Mouse (Mus musculus): Measurements from ENCODE around the gene A4galt. TPM values are rescaled to one million over a fixed set of nuclear protein-coding genes. Genes with fewer than 3 reads are reported as not detected.

The A4galt gene
- polyA plus RNA-seq, 1 experiment from 2014 or later = 1.3 TPM

GRCm38 (mm10) chr15:83223208-83223962 is 28.2 kb downstream of the A4galt start:
- no peaks in the 10 kb centered on the region for H3K36me3 ChIP-seq
- 30% methylated on average over 11 of the region's 11 CpGs for WGBS
- H3K27ac ChIP-seq = peak overlapping the region; percentile 84
- no peaks in the 10 kb centered on the region for H3K27me3 ChIP-seq
- ATAC-seq (ENCODE audit: insufficient number of reproducible peaks, insufficient read depth, low FRiP score, low TSS enrichment) = peak; percentile 86
- no peak overlapping the region for H3K9ac ChIP-seq
- H3K4me2 ChIP-seq (replicated peaks) = 0 out of 2 replicates have a peak overlapping the region, but pooled peaks have one; percentile 21
- H3K4me3 ChIP-seq = no peak overlapping the region
- peaks cover 25% of the 10 kb centered on the region for H3K4me1 ChIP-seq
- H3K9me3 ChIP-seq = no peaks in the 10 kb centered on the region

DNA sequence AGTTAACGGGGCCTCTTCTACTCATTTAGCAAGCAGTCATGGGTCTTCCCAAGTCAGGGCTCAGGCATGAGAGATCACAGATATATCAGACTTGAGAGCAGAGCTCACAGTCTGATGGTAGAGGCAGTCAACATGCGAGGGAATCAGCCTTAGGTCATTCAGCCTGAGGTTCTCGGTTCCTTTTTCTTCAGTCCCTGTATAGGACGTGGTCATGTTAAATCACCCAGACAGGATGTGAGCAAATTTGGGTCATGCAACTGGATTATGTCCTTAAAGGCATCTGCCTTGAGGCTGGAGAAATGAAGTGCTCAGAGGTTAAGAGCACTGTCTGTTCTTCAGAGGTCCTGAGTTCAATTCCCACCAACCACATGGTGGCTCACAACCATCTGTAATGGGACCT is 29.9 kb downstream of the A4galt start:
- no peak overlapping the region for H3K4me3 ChIP-seq
- no peaks in the 10 kb centered on the region for H3K9me3 ChIP-seq
- no peaks in the 10 kb centered on the region for H3K36me3 ChIP-seq
- no peak for ATAC-seq (ENCODE audit: insufficient number of reproducible peaks, insufficient read depth, low FRiP score, low TSS enrichment)
- no peaks in the 10 kb centered on the region for H3K27me3 ChIP-seq
- H3K4me1 ChIP-seq = peaks cover 25% of the 10 kb centered on the region
- no peak overlapping the region for H3K27ac ChIP-seq
- no peak overlapping the region for H3K4me2 ChIP-seq (replicated peaks)
- H3K9ac ChIP-seq = no peak overlapping the region
- 83% methylated on average over 4 of the region's 4 CpGs for WGBS

DNA sequence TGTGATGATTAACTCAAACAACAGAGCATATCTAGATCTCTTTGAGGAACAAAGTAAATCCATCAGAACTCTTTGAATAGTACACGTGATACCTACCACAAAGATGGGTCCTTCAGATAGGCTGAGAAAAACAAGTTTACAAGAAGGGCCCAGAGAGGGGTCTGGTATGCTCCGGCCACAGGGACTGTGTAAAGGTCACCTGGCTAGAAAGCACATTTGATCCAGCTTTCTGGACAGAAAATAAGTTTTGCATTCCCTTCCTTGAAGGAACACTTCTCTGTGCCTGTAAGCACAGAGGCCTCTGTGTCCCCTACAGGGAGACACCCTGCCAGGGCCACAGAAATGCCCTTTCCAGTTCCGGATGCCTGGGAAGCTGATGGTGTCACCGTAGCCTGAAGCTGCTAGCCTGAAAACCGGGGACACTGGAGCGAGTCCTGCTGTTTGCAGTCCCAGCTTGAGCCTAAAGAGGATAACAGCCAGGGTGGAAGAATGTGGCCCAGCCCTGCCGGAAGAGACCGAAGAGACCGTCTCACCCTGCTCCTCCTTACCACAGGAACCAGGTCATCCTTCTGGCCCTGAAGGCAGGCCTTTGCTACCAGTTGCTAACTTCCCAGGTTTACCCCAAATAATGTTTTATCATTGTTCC is 31.1 kb downstream of the A4galt start:
- H3K4me3 ChIP-seq = no peak overlapping the region
- H3K27ac ChIP-seq = no peak overlapping the region
- H3K27me3 ChIP-seq = no peaks in the 10 kb centered on the region
- WGBS = 52% methylated on average over 9 of the region's 9 CpGs
- H3K4me2 ChIP-seq (replicated peaks) = no peak overlapping the region
- H3K9me3 ChIP-seq = no peaks in the 10 kb centered on the region
- peaks cover 32% of the 10 kb centered on the region for H3K4me1 ChIP-seq
- H3K36me3 ChIP-seq = no peaks in the 10 kb centered on the region
- H3K9ac ChIP-seq = no peak overlapping the region
- ATAC-seq (ENCODE audit: insufficient number of reproducible peaks, insufficient read depth, low FRiP score, low TSS enrichment) = no peak

DNA sequence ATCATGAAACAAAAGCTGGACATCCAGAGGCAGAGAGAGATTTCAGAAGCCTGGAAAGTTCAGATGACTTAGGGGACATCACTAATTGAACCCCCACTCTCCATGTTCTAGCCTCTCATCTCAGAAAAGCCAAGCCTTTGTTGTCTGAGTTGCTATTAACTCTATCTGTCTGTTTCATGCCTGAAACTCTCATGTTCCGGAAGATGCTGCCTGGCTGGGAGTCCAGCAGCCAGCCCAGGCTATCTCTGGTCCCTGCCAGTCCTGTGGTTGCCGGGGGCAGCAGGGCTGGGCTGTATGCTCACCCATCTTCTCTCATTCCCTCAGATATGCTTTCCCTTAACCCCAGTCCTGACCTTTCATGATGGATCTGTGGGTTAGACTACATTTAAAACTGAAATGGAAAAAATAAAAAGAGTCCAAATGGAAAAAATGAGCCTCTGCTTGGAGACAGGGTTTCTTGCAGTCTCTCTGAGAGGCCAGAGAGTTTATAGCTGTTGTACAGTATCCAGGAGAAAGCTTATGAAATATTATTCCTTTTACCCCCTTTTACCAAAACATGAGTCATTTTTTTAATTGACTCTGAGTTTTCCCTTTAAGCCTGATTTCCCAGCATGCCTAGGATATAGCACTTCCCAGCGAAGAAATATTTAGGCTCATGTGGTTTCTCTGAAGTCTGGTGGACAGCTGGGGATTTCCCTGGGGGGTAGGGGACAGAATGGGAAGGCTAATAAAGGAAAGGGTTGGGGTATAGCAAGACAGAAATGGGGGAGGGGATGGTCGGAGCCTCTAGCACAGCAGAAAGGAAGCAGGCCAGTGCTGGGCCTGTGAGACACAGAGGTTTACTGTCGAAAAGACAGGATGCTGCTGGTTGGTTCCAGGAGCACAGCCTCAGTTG is 36.0 kb downstream of the A4galt start:
- peak; percentile 77 for ATAC-seq (ENCODE audit: insufficient number of reproducible peaks, insufficient read depth, low FRiP score, low TSS enrichment)
- no peaks in the 10 kb centered on the region for H3K27me3 ChIP-seq
- no peaks in the 10 kb centered on the region for H3K9me3 ChIP-seq
- H3K4me3 ChIP-seq = no peak overlapping the region
- H3K9ac ChIP-seq = no peak overlapping the region
- H3K27ac ChIP-seq = peak overlapping the region; percentile 87
- H3K4me2 ChIP-seq (replicated peaks) = no peak overlapping the region
- 21% methylated on average over 5 of the region's 5 CpGs for WGBS
- no peaks in the 10 kb centered on the region for H3K36me3 ChIP-seq
- H3K4me1 ChIP-seq = peaks cover 11% of the 10 kb centered on the region; the same call in 1 of the 2 replicates

- H3K36me3 ChIP-seq = no peaks in the 10 kb centered on the region
- H3K27ac ChIP-seq = 0 out of 2 replicates have a peak overlapping the region, but pooled peaks have one; percentile 24
- no peak overlapping the region for H3K9ac ChIP-seq
- H3K4me3 ChIP-seq = peak overlapping the region; percentile 27
- peaks cover 17% of the 10 kb centered on the region; the same call in 1 of the 2 replicates for H3K4me1 ChIP-seq
- no peaks in the 10 kb centered on the region for H3K9me3 ChIP-seq
- no peaks in the 10 kb centered on the region for H3K27me3 ChIP-seq
- ATAC-seq (ENCODE audit: insufficient number of reproducible peaks, insufficient read depth, low FRiP score, low TSS enrichment) = no peak
- peak overlapping the region; percentile 52 for H3K4me2 ChIP-seq (replicated peaks)
- WGBS = 15% methylated on average over 11 of the region's 11 CpGs
Observed at GRCm38 (mm10) chr15:83210229-83210628, 41.3 kb downstream of the A4galt start.

DNA sequence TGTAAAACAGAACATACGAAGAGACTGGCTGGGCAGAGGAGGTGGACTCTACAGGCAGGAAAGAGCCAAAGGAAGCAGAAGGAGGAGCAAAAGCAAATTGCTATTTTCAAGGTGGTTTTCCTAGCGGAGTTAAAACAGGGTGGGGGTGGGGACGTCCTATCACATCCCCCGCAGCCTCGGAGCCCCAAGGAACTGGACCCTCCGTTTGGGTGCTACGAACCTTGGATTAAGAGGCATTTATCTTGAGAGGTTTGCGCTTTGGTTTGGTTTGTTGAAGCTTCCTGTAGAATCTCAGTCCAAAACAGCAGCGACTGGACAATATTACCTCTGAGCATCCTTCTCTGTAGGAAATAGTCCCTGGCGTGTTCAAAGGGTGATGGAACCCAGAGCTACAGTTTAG is 41.9 kb downstream of the A4galt start:
- H3K9ac ChIP-seq = peak overlapping the region; percentile 11; the same call in 1 of the 2 replicates
- no peaks in the 10 kb centered on the region for H3K27me3 ChIP-seq
- H3K36me3 ChIP-seq = no peaks in the 10 kb centered on the region
- no peaks in the 10 kb centered on the region for H3K9me3 ChIP-seq
- no peak for ATAC-seq (ENCODE audit: insufficient number of reproducible peaks, insufficient read depth, low FRiP score, low TSS enrichment)
- WGBS = 12% methylated on average over 10 of the region's 10 CpGs
- 0 out of 2 replicates have a peak overlapping the region, but pooled peaks have one; percentile 24 for H3K27ac ChIP-seq
- peak overlapping the region; percentile 52 for H3K4me2 ChIP-seq (replicated peaks)
- H3K4me1 ChIP-seq = peaks cover 16% of the 10 kb centered on the region; the same call in 1 of the 2 replicates
- peak overlapping the region; percentile 27 for H3K4me3 ChIP-seq

GRCm38 (mm10) chr15:83209092-83209695 is 42.4 kb downstream of the A4galt start:
- Histone ChIP-seq H3K27me3 (no peaks in the 10 kb centered on the region), H3K9me3 (no peaks in the 10 kb centered on the region), H3K9ac (peak overlapping the region; percentile 11; the same call in 1 of the 2 replicates), H3K36me3 (no peaks in the 10 kb centered on the region), H3K27ac (0 out of 2 replicates have a peak overlapping the region, but pooled peaks have one; percentile 24), H3K4me2 (replicated peaks) (peak overlapping the region; percentile 52), H3K4me1 (peaks cover 16% of the 10 kb centered on the region; the same call in 1 of the 2 replicates), H3K4me3 (peak overlapping the region; percentile 27)
- 30% methylated on average over 4 of the region's 4 CpGs for WGBS
- no peak for ATAC-seq (ENCODE audit: insufficient number of reproducible peaks, insufficient read depth, low FRiP score, low TSS enrichment)

GRCm38 (mm10) chr15:83204731-83205451 is 46.7 kb downstream of the A4galt start:
- H3K36me3 ChIP-seq = no peaks in the 10 kb centered on the region
- WGBS = 40% methylated on average over 9 of the region's 10 CpGs
- H3K27me3 ChIP-seq = no peaks in the 10 kb centered on the region
- H3K4me1 ChIP-seq = peaks cover 11% of the 10 kb centered on the region; the same call in 1 of the 2 replicates
- no peak overlapping the region for H3K9ac ChIP-seq
- ATAC-seq (ENCODE audit: insufficient number of reproducible peaks, insufficient read depth, low FRiP score, low TSS enrichment) = no peak
- no peak overlapping the region for H3K4me3 ChIP-seq
- no peak overlapping the region for H3K4me2 ChIP-seq (replicated peaks)
- no peaks in the 10 kb centered on the region for H3K9me3 ChIP-seq
- H3K27ac ChIP-seq = no peak overlapping the region

GRCm38 (mm10) chr15:83202412-83202811 is 49.2 kb downstream of the A4galt start:
- Histone ChIP-seq H3K27me3 (no peaks in the 10 kb centered on the region), H3K4me3 (no peak overlapping the region), H3K36me3 (no peaks in the 10 kb centered on the region), H3K4me1 (no peaks in the 10 kb centered on the region), H3K9ac (no peak overlapping the region), H3K9me3 (no peaks in the 10 kb centered on the region), H3K4me2 (replicated peaks) (no peak overlapping the region), H3K27ac (0 out of 2 replicates have a peak overlapping the region, but pooled peaks have one; percentile 14)
- no peak for ATAC-seq (ENCODE audit: insufficient number of reproducible peaks, insufficient read depth, low FRiP score, low TSS enrichment)
- 63% methylated on average over 4 of the region's 4 CpGs for WGBS

DNA sequence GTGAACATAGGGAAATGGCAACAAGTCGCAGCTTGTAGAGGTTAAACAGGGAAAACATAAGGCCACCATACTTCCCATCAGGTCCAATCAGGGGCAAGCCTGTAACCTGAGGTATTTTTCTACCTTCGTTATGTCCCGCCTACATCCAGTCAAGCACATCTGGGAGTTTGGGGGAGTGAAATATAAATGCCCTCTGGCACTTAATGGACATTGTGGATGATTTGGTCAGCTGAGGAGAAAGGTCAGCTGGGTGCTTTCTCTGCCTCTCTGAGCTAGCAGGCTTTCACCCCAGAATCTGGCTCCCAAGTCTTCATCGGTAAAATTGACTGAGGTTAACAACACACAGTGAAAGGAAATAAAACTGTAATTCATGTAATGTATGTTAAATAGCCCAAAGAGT is 58.2 kb downstream of the A4galt start:
- Histone ChIP-seq H3K4me1 (no peaks in the 10 kb centered on the region), H3K27me3 (no peaks in the 10 kb centered on the region), H3K4me2 (replicated peaks) (no peak overlapping the region), H3K36me3 (no peaks in the 10 kb centered on the region), H3K4me3 (no peak overlapping the region), H3K9me3 (no peaks in the 10 kb centered on the region), H3K27ac (no peak overlapping the region), H3K9ac (no peak overlapping the region)
- ATAC-seq (ENCODE audit: insufficient number of reproducible peaks, insufficient read depth, low FRiP score, low TSS enrichment) = no peak
- WGBS = 95% methylated on average over 4 of the region's 4 CpGs

Data from embryonic facial prominence, embryonic 12.5 days (tissue).